Mouse (Mus musculus) hindbrain, embryonic 11.5 days (tissue): Measurements from ENCODE around the gene Sema7a. TPM values are rescaled to one million over a fixed set of nuclear protein-coding genes. Genes with fewer than 3 reads are reported as not detected.

Experiments
- ATAC-seq: fragments of 200-750 bp; cut with Nextera tagmentation; 2 replicates; pipeline ENCODE4 v1.8.0; 2017; ENCODE audit warnings: mild to moderate bottlenecking, moderate TSS enrichment, moderate library complexity; ENCODE audit not compliant: low FRiP score
- DNase-seq: peaks from one replicate; pipeline ENCODE4 v3.0.0-alpha.2; 2015; ENCODE audit warnings: low spot score
- H3K27ac ChIP-seq: fragments of 300-500 bp; sonication (generic); 2 replicates; pipeline ENCODE4 v1.5.1; 2014; ENCODE audit warnings: mild to moderate bottlenecking, low read depth, low read length
- H3K27me3 ChIP-seq: fragments of 300-500 bp; sonication (generic); 2 replicates; pipeline ENCODE4 v1.6.1; 2014; ENCODE audit warnings: mild to moderate bottlenecking, low read length, moderate library complexity, mixed read lengths; ENCODE audit not compliant: control insufficient read depth, insufficient read depth
- H3K36me3 ChIP-seq: fragments of 300-500 bp; sonication (generic); 2 replicates; pipeline ENCODE4 v1.6.1; 2014; ENCODE audit warnings: mild to moderate bottlenecking, low read length, moderate library complexity, mixed read lengths; ENCODE audit not compliant: control insufficient read depth, insufficient read depth
- H3K4me1 ChIP-seq: fragments of 300-500 bp; sonication (generic); replicated peaks from 2 replicates; pipeline ENCODE4 v1.6.1; 2014; ENCODE audit warnings: low read length, mixed read lengths; ENCODE audit not compliant: control insufficient read depth, insufficient read depth
- H3K4me2 ChIP-seq: fragments of 300-500 bp; sonication (generic); replicated peaks from 2 replicates; pipeline ENCODE4 v1.6.1; 2014; ENCODE audit warnings: mild to moderate bottlenecking, low read depth, low read length
- H3K4me3 ChIP-seq: fragments of 300-500 bp; sonication (generic); 2 replicates; pipeline ENCODE4 v1.5.1; 2014; ENCODE audit warnings: low read depth, low read length
- H3K9ac ChIP-seq: fragments of 300-500 bp; sonication (generic); 2 replicates; pipeline ENCODE4 v1.6.1; 2014; ENCODE audit warnings: low read depth, low read length
- H3K9me3 ChIP-seq: fragments of 300-500 bp; sonication (generic); 2 replicates; pipeline ENCODE4 v1.6.1; 2016; ENCODE audit warnings: low read length; ENCODE audit not compliant: control insufficient read depth
- WGBS: fragments of 180-500 bp; shearing (Covaris S2); extraction: QIAGEN DNeasy Blood & Tissue Kit; methylation state at CpG from one replicate; pipeline ENCODE4 v1.1.7; 2014; 5-methylcytosine and 5-hydroxymethylcytosine counted together
- polyA plus RNA-seq: library from polyadenylated mRNA; unstranded; fragments of >200 nt; fragmentation: Nextera tagmentation; extraction: Ambion mirVana; gene quantifications from 2 replicates; pipeline ENCODE4 v1.2.1, GENCODE M21; 2014

Gene Sema7a
- polyA plus RNA-seq, 1 experiment from 2014 or later = 3.6 TPM

DNA sequence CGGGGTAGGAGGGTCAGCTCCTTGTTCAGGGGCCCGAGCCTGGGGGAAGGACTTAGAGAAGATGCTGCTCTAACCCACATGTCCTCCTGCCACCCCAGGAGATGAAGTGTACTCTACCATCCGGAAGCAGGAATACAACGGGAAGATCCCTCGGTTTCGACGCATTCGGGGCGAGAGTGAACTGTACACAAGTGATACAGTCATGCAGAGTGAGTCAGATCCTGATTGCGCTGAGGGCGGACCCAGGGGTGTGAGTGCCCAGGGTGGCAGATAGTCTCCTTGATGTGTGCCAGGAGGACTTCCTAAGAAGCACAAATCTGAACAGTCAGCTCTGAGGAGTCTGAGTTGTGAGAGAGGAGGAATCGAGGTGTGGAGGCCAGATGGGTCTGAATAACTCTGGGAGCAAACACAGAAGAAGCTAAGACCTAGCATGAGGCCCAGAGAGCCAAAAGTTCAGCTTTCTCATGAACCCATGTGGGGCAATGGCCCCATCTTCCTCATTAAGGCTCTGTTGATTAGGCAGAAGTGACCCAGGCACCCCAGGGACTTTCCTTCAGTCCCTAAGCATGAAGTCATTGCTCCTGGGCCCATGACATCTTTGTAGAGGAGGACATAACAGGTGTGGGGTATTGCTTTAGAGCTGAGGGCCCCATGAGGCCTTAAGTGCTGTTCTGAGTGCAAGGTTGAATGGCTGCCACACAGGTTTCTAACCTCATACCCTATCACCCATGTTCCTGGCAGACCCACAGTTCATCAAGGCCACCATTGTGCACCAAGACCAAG is 15.2 kb downstream of the Sema7a start:
- H3K4me1 ChIP-seq = 0 out of 2 replicates have a peak, but pooled peaks cover 8% of the 10 kb centered on the region
- H3K4me3 ChIP-seq = no peak overlapping the region
- DNase-seq (no peak), ATAC-seq (no peak)
- no peak overlapping the region for H3K4me2 ChIP-seq
- no peaks in the 10 kb centered on the region for H3K36me3 ChIP-seq
- no peaks in the 10 kb centered on the region for H3K9me3 ChIP-seq
- H3K9ac ChIP-seq = no peak overlapping the region
- no peak overlapping the region for H3K27ac ChIP-seq
- H3K27me3 ChIP-seq = no peaks in the 10 kb centered on the region
- WGBS = 87% methylated on average over 12 of the region's 12 CpGs

DNA sequence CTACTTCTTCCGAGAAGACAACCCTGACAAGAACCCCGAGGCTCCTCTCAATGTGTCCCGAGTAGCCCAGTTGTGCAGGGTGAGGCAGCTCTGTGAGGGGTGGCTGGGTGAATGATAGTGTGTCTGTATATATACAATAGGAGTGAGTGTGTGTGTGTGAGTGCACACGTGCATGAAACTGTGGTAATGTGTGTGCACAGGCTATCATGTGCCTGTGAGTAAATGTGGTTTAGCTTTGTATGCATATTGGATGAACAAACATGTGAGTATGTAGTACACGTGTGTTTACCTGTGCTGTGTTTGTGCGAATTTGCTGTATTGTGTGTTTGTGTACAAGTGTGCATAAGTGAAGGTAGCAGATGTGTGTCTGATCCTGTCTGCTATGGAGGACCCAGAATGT is 15.9 kb downstream of the Sema7a start:
- no peaks in the 10 kb centered on the region for H3K36me3 ChIP-seq
- H3K4me3 ChIP-seq = no peak overlapping the region
- 0 out of 2 replicates have a peak, but pooled peaks cover 4% of the 10 kb centered on the region for H3K4me1 ChIP-seq
- WGBS = 90% methylated on average over 6 of the region's 6 CpGs
- H3K4me2 ChIP-seq = no peak overlapping the region
- H3K27ac ChIP-seq = no peak overlapping the region
- H3K9ac ChIP-seq = no peak overlapping the region
- ATAC-seq (no peak), DNase-seq (no peak)
- H3K9me3 ChIP-seq = no peaks in the 10 kb centered on the region
- H3K27me3 ChIP-seq = no peaks in the 10 kb centered on the region

- H3K4me2 ChIP-seq = no peak overlapping the region
- no peaks in the 10 kb centered on the region for H3K36me3 ChIP-seq
- no peak for DNase-seq
- H3K9me3 ChIP-seq = no peaks in the 10 kb centered on the region
- WGBS = 85% methylated on average over 9 of the region's 9 CpGs
- 0 out of 2 replicates have a peak, but pooled peaks cover under 1% of the 10 kb centered on the region for H3K4me1 ChIP-seq
- no peaks in the 10 kb centered on the region for H3K27me3 ChIP-seq
- ATAC-seq = no peak
- no peak overlapping the region for H3K4me3 ChIP-seq
- H3K9ac ChIP-seq = no peak overlapping the region
- H3K27ac ChIP-seq = no peak overlapping the region
Observed at GRCm38 (mm10) chr9:57956196-57956837, 16.4 kb downstream of the Sema7a start.

DNA sequence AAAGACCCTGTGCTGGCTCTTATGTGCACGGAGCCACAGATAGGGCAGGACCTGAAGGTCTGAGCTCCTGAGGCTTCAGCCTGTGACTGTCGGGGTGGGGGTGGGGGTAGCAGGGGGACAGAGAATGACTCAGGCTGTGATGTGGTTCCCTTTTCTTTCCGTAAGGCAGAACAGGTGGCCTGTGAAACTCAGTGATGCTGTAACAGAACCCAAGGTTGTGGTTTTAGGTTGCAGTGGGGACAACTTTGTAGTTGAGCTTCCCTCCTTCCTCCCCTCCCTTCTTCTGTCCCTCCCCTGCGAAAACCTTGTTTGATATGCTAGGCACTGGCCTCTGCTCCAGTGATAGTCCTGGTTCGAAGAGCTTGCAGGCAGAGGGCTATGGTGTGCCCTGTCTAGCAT is 16.9 kb downstream of the Sema7a start:
- DNase-seq = no peak
- Histone ChIP-seq H3K4me1 (no peaks in the 10 kb centered on the region), H3K4me3 (no peak overlapping the region), H3K4me2 (no peak overlapping the region), H3K9me3 (no peaks in the 10 kb centered on the region), H3K36me3 (no peaks in the 10 kb centered on the region), H3K27me3 (no peaks in the 10 kb centered on the region), H3K27ac (no peak overlapping the region), H3K9ac (no peak overlapping the region)
- ATAC-seq = no peak
- WGBS = 81% methylated on average over 5 of the region's 5 CpGs

DNA sequence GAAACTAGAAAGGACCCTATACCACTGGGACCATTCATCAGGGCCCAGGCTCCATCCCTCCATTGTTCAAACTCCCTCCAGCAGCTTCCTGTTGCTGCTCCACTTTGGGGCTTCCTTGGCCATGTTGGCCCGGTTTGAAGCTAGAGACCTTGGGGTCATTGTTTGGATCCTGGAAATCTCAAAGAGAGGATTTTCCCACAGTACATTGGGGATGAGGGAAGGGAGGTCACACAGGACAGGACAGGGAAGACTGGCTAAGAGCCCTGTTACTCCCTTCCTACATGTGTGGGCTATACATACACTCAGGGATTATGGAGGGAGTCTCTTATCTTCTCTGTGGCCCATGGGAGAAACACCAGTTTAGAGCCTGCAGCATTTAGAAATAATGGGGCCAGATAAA is 18.7 kb downstream of the Sema7a start:
- Histone ChIP-seq H3K9ac (no peak overlapping the region), H3K4me1 (no peaks in the 10 kb centered on the region), H3K4me2 (no peak overlapping the region), H3K4me3 (no peak overlapping the region), H3K36me3 (no peaks in the 10 kb centered on the region), H3K27ac (no peak overlapping the region), H3K9me3 (no peaks in the 10 kb centered on the region), H3K27me3 (no peaks in the 10 kb centered on the region)
- DNase-seq (no peak), ATAC-seq (no peak)
- WGBS = 78% methylated on average over 1 of the region's 1 CpGs

DNA sequence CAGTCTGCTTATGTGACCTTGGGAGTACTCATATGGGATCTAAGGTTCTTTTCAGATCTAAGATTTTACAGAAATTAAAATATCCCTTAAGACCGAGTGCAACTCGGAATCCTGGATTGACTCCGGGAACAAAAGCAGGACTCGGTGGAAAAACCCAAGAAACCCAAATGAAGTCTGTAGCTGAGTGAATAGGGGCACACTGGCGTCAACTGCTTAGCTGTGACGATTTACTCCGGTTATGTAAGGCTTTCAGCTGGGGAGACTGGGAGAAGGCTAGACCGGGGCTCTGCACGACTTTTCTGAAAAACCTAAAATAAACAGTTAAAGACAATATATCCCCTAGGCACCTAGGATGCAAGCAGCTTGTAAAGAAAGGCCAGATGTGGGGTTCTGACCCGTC is 19.5 kb downstream of the Sema7a start:
- no peak overlapping the region for H3K27ac ChIP-seq
- WGBS = 74% methylated on average over 10 of the region's 10 CpGs
- H3K36me3 ChIP-seq = no peaks in the 10 kb centered on the region
- H3K27me3 ChIP-seq = no peaks in the 10 kb centered on the region
- no peak overlapping the region for H3K9ac ChIP-seq
- no peak overlapping the region for H3K4me2 ChIP-seq
- no peak for DNase-seq
- no peaks in the 10 kb centered on the region for H3K9me3 ChIP-seq
- H3K4me1 ChIP-seq = no peaks in the 10 kb centered on the region
- no peak for ATAC-seq
- H3K4me3 ChIP-seq = no peak overlapping the region

DNA sequence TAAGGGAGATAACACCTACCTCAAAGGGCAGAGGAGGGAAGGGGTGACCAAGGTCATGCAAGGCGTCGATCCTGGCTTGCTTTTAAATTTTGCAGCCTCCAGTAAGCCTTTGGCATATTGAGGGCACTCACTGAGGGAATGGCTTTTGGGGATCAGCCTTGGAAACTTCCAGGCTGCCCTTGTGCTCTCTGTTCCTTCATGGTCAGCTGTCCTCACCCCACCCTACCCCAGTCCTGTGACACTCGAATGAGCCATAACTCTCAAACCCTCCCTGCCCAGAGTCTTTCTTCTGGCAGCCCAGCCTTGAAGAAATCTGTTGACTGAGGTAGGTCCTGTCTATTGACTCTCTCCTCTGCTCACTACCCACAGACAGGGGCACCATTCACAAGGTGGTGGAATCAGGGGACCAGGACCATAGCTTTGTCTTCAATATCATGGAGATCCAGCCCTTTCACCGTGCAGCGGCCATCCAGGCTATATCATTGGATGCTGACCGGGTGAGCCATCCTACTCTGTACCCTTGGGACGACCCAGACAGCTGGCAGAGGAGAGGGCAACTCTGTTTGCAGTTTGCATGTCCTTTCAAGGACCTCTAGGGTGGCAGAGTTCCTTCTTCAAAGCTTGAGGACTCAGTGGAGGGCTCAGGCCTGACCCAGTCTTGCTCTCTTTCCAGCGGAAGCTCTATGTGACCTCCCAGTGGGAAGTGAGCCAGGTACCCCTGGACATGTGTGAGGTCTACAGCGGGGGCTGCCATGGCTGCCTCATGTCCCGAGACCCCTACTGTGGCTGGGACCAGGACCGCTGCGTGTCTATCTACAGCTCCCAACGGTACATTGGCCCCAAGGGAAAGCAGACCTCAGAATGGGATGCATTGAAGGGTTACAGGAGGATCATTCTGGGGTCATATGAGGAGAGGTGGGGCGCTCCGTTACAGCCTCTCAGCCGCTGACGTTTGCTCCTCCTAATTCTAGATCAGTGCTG is 20.3 kb downstream of the Sema7a start:
- ATAC-seq (no peak), DNase-seq (no peak)
- Histone ChIP-seq H3K4me1 (no peaks in the 10 kb centered on the region), H3K27ac (no peak overlapping the region), H3K4me2 (no peak overlapping the region), H3K27me3 (no peaks in the 10 kb centered on the region), H3K9me3 (no peaks in the 10 kb centered on the region), H3K9ac (no peak overlapping the region), H3K36me3 (no peaks in the 10 kb centered on the region), H3K4me3 (no peak overlapping the region)
- 84% methylated on average over 17 of the region's 17 CpGs for WGBS

DNA sequence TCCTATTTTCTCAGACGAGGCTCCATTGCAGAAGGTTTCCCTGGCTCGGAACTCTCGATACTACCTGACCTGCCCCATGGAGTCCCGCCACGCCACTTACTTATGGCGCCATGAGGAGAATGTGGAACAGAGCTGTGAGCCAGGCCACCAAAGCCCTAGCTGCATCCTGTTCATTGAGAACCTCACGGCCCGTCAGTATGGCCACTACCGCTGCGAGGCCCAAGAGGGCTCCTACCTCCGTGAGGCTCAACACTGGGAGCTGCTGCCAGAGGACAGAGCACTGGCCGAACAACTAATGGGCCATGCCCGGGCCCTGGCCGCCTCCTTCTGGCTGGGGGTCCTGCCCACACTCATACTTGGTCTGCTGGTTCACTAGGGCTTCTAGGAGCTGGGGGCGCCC is 21.3 kb downstream of the Sema7a start:
- 90% methylated on average over 15 of the region's 15 CpGs for WGBS
- no peak overlapping the region for H3K4me2 ChIP-seq
- H3K9me3 ChIP-seq = no peaks in the 10 kb centered on the region
- H3K4me3 ChIP-seq = no peak overlapping the region
- no peak overlapping the region for H3K27ac ChIP-seq
- no peaks in the 10 kb centered on the region for H3K27me3 ChIP-seq
- no peaks in the 10 kb centered on the region for H3K4me1 ChIP-seq
- DNase-seq = no peak
- no peaks in the 10 kb centered on the region for H3K36me3 ChIP-seq
- no peak overlapping the region for H3K9ac ChIP-seq
- ATAC-seq = no peak
